Mouse (Mus musculus) kidney, postnatal 36 days (tissue): ENCODE results near the gene Mpz.

Source experiments
- DNase-seq, 2 experiments: peaks; one replicate each; pipeline ENCODE4 v3.0.0; 2021 to 2022; ENCODE audit warnings: mixed read lengths in 2 of 2

The Mpz gene

DNA sequence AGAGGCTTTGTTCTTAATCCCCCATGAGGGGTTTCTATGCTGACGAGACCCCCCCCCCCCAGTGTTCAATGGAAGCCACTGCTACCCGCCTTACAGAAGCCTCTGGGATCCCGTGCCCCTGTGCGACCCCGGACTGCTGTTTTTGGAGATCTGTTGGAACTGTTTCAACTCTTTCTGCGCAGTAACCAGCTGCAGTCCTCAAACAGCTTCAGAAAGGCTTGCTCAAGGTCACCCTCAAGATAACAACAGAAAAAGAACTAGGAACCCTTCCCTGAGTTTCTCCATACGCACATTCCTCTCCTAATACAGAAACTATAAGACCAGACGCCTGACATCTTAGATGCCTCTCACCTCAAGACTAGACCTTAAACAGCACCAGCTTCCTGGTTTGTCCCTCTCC, 38.5 kb downstream of the Mpz start:
- no peak for DNase-seq

DNA sequence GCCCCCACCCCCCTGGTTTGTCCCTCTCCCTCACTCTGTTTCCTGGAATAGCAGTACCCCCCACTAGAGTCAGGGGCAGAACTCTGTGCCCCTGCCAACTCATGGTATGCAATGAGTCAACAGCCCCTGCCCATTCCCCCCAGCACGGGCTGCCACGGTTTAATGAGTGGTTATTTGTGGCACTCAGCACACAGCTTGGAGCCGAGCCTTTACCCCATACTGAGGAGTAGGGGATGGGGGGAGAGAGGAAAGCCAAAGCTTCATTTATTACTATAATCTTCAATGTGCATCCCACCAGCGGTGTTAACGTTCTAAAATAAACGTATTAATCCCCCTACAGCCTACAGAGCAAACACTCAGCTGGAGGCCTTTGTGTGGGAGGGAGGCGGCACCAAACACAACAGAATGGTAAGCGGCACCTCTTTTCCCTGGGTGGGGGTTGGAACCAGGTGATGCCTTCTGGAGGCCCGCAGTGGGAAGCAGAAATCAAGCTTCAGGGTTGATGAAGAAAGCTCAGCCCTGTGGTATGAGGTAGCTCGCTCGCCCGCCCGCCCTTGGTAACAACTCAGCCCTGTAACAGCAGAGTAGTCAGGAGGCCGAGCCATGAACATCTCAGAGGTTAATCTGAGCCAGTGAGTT, 39.1 kb downstream of the Mpz start:
- DNase-seq, result no peak

DNA sequence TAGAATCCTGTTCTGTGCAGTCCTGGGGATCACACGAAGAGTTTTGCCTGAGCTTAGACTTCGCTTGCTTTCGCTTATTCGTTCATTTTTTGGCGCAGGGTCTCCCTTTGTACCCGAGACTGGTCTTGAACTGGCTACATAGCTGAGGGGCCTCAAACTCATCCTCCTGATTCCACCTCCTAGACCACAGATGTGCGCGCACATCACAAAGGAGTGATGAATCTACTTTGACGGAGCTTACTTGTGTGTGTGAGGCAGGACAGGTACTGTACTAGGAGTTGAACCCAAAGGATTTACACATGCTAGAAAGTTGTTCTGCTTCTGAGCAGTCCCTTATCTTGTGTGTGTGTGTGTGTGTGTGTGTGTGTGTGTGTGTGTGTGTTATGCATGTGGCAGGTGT, 40.3 kb downstream of the Mpz start:
- DNase-seq, result no peak

DNA sequence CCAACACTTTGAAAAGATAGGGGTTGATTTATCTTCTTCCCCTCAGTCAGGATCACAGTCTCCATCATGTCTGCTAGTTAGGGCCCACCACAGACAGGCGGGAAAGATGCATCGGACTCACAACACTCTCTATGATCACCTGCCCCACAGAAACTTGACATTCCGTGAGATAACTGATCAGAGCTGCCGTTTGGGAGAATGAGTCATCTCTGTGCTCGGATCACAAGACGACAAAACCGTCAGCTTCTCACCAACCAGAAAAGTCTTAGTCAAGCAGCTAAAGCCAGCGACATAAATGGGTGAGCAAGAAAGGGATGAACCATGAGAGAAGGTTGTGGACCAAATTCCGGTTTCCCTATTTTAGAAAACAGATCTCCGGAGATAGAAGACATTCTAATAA, 41.8 kb downstream of the Mpz start:
- DNase-seq, result no peak

DNA sequence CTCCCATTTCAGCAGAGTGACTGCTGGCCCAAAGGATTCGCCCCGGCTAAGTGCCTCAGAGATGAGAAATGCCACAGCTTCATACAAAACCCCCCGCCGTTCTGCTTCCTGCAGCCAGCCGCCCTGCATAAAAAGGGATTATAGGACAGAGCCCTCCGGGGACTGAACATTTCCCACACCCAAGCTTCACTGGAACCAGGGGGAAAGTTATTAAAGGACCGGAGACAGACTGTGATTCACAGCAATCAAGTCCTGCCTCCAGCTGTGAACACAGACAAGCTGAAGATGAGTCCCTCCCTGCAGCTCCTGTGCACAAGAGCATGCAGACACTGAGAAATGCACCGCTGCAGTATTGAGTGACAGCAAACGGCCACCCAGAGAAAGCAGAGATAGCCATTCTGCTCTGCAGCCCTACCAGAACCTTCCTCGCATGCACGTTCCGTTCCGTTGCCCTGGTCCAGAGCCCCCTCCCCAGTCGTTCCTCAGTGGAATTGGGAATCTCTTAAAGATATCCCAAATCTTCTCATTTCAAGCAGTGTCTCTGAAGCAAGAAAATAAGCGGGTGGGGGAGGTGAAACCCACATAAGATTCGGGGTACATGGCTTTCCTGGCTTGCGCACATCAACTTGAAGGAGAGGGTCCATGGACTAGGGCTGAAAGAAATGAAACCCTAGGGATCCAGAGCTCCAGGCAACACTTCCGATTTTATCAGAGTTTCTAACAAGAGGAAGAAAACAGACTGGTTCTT, 42.8 kb downstream of the Mpz start:
- DNase-seq, result no peak

DNA sequence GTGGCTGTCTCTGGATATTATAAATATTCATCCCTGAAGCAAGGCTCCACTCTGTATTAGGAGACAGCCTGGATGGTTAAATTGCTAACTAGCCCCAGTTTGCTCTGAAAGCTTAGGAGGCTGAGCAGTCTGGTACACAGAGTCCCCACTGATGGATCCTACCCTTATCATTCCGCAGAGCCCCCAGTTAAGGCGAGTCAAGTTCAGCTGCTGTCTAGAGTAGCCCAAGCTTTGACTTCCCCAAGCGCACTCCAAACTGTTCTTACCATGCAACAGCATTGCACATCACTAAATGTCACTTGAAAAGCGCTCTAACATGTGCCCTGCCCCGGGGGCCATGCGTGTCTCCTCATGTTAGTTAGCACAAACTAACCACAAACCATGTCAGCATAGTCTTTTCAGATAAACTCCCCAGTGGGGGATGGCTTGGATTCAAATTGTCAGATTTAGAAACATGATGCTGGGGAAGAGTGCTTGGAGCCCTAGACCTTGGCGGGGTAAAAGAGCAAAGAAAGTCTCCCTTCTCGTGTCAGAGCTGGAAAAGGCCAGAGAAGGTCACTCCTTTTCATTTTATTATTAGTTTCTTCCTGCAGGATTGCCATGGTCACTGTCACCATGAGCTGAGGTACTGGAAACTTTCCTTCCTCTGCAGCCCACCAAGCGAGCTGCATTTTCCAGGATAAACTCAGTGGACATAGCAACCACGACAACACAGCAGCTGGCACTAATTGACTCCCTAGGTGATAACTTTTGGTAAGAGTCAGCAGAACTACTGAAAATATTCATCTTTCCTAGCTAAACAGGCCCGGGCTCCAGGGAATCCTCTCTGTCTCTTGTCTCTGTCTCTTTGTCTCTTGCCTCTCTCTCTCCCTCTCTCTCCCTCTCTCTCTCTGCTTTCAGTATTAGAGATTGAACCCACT, 43.7 kb downstream of the Mpz start:
- DNase-seq, result no peak

DNA sequence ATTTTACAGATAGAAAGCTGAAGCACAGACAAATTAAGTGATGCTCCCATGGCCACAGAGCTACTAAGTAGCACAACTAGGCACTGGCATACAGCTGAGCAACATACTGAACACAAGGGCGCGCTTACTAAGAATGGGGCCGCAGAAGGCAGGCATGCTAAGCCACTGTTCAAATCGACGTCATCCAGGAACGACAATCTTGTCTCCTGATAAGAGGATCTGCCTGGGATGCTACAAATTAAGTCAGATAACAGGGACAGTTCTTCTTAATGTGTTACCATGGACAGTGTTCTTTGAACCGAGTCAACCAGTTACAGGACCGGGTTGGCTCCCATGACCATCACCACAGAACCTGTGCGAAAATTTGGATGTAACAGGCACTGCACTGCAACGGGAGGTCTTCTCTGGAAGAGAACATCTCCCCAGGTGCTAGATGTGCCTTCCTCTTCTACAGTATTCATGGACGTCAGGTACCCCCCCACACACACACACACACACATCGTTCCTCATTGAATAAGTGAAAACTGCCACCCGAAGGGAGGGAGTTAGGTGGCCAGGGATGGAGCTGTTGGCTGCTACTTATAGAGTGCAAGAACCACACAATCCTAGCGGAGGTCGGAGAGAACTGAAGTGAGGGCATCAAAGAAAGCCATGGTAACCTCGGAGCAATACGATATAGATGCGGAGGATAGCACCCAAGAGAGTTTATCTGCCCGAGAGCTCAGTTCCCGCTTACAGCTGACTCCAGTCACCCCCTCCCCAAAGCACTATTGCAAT, 44.7 kb downstream of the Mpz start:
- DNase-seq, result no peak

DNA sequence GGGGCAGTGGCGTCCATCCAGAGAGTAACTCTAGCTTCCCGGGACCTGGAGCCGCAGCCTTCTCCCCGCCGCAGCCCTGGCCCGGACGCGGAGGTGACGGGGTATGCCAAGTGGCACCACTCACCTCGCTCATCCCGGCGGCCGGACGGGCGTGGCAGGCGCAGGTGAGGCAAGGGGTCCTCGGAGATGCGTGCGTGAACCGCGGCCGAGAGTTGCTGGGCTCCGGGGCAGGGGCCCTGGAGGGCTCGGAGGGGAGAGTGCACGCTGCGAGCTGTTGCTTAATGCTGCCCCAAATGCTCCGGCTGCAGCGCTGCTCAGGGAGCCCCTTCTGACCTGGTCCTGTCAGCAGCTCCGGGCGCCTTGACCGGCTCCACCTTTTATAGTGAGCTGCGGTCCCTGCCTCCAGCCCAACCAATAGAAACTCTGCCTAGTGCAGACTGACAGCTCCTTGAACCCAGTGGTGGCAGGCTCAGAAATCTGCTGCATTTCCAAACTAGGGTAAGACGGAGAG, 45.4 kb downstream of the Mpz start, which contains the start of gene Pcp4l1:
Gene Pcp4l1 (minus strand): TSS at position 382 of the 511 bp plus-strand sequence.
- DNase-seq, result peak; percentile 56 to 65

DNA sequence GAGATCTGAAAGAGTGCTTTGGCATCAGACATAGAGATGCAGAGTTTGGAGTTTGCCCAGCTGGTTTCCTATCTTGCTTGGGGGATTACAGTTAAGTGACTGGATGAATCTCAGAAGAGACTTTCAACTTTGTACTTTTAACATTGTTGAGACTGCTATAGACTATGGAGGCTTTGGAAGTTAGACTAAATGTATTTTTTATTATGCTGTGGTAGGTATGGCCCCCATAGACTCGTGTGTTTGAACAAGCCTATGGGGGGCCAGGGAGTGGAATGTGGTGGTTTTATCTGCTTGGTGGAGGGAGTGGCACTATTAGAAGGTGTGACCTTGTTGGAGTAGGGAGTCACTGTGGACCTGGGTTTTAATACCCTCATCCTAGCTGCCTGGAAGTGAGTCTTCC, 49.0 kb downstream of the Mpz start:
- no peak for DNase-seq

DNA sequence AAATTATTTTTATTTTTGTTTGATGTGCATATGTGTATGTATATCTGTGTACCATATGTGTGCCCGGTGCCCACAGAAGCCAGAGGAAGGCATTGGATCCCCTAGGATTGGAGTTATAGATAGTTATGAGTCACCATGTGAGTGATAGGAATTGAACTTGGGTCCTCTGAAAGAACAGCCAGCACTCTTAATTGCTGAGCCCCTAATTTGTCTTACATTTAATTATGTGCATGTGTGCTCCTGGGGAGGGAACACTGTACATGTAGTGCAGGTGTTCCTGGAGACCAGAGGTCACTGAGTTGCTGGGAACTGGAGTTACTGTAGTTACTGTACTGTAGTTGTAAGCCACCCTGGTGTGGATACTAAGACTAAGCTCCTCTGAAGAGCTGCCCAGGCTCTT, 50.3 kb downstream of the Mpz start:
- DNase-seq, result no peak

DNA sequence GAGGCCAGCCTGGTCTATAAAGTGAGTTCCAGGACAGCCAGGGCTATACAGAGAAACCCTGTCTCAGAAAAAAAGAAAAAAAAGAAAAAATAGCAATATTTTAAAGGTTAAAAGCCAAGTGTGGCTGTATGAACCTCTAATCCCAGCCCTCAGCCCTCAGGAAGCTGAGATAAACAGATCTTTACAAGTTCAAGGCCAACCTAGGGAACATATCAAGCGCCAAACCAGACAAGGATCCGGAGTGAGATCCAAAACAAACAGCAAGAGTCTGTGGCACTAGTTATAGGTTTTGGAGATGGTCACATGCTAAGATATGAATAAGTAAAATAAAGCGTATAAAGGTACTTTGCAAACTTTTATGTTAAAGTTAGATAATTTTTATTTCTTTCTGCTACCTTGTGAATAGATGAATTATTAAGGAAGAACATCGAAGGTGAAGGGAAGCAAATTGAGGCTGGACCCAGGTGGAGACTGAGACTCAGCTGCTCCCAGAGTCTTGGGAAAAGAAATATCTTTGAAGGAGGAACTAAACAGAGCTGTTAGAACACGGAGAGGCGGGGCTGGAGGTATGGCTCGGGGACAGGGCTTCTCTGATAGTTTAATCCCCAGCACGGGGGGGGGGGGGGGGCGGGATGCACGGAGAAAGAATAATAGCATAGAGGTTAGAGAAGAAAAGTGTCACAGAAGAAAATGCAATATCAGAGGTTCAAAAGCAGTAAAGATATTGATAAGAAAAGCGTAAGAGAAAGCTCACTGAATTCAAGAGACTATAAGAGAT, 53.1 kb downstream of the Mpz start:
- DNase-seq, result no peak

DNA sequence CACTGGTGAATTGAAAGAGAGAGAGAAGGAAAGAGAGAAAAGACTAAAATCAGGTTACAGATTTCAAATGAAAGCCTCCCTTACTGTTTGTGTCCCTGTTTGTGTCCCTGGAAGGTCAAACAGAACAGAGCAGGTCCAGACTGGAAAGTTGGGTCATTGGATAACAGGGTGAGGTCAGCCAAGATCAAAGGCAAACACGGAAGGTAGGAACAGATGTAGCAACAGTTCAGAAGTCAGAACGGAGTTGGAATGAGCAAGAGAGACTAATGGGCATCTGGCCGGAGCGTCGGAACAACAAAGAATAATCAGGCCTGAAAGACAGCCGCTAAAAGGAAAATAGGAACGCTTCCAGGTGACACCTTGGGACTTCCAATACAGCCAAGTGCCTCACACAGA, 53.7 kb downstream of the Mpz start:
- DNase-seq, result peak; percentile 20 to 56

DNA sequence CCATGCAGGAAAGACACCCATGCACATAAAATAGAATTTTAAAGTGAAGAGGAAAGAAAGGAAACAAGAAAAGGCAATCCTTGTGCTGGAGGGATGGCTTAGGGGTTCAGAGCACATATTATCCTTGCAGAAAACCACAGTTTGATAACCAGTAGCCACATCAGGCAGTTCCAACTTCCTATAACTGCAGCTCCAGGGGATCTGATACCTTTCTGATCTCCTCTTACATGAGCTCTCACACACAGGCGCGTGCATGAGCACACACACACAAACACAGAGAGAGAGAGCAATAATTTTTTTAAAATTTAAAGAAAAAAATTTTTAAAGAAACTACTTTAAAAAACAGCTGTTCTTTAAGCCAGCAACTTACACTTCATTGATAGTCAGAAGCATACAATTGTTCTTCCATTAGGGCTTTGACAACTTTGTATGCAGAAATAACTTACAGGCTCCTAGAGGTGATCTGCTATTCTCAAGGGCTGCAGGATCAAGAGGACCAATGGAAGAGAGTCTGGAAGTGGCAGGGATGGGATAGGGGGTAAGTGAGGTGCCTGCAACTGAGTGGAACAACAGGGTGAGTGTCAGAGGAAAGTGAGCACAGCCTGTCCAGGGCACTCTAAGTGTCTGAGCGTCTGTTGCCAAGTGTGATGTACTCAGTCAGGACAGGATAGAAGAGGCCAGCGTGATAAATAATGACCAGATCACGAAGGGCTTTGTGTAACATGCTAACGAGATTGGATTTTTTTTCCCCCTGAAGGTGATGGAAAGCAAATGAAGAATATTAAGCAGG, 55.4 kb downstream of the Mpz start:
- no peak for DNase-seq

DNA sequence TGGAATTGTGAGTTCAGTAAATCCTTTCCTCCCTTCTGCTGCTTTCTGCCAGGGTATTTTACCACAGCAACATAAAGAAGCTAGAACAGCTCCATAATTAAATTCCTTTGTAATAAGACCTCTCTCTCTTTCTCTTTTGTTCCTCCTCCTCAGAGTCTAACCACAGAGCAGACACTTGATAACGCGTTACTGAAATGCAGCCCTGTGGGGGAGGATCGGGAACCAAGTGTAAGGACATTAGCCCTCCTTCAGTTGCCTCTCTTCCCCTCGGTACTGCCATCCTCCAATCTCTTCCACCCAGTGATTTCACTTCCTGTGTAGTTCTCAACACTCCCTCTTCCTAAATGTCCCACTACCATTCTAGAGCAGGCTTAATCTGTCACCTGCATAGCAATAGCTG, 58.9 kb downstream of the Mpz start:
- DNase-seq, result no peak
